Mouse (Mus musculus): Measurements from ENCODE around the gene Abca1.

Gene Abca1

GRCm38 (mm10) chr4:53159767-53160166 lies at the start of gene Abca1:
TSS of gene Abca1 (minus strand) at chr4:53159895.
- peak; percentile 94 to 95 for DNase-seq

- DNase-seq, result no peak
These were observed 44.8 kb upstream of the Abca1 start for GRCm38 (mm10) chr4:53204482-53204881.

- DNase-seq, result peak; percentile 22 to 31
These were observed 44.1 kb upstream of the Abca1 start for GRCm38 (mm10) chr4:53203595-53204400.

- DNase-seq, result no peak
These were observed 40.6 kb upstream of the Abca1 start for GRCm38 (mm10) chr4:53200276-53200675.

- no peak for DNase-seq
These were observed 38.1 kb upstream of the Abca1 start for GRCm38 (mm10) chr4:53197842-53198241.

GRCm38 (mm10) chr4:53196058-53196771 lies 36.5 kb upstream of the Abca1 start:
- peak; percentile 89 to 92 for DNase-seq

GRCm38 (mm10) chr4:53187071-53187470 lies 27.4 kb upstream of the Abca1 start:
- DNase-seq, result peak; percentile 45 to 69

GRCm38 (mm10) chr4:53186573-53186972 lies 26.9 kb upstream of the Abca1 start:
- DNase-seq, result no peak

- no peak for DNase-seq
These were observed 26.4 kb upstream of the Abca1 start for GRCm38 (mm10) chr4:53186141-53186540.

- DNase-seq, result no peak
These were observed 21.8 kb upstream of the Abca1 start for GRCm38 (mm10) chr4:53181479-53181878.

GRCm38 (mm10) chr4:53179308-53179820 lies 19.7 kb upstream of the Abca1 start:
- DNase-seq, result no peak

GRCm38 (mm10) chr4:53178489-53178888 lies 18.8 kb upstream of the Abca1 start:
- DNase-seq, result no peak

- DNase-seq, result no peak
These were observed 18.0 kb upstream of the Abca1 start for GRCm38 (mm10) chr4:53177696-53178095.

GRCm38 (mm10) chr4:53174906-53175305 lies 15.2 kb upstream of the Abca1 start:
- DNase-seq, result no peak

GRCm38 (mm10) chr4:53170403-53170802 lies 10.7 kb upstream of the Abca1 start:
- no peak for DNase-seq

- no peak for DNase-seq
These were observed 5.5 kb upstream of the Abca1 start for GRCm38 (mm10) chr4:53165231-53165630.

GRCm38 (mm10) chr4:53159176-53159575 lies 519 bp downstream of the Abca1 start:
- DNase-seq, result peak; percentile 20 to 28

GRCm38 (mm10) chr4:53158634-53159033 lies 1.1 kb downstream of the Abca1 start:
- DNase-seq, result peak; percentile 86 to 92

GRCm38 (mm10) chr4:53155471-53155870 lies 4.2 kb downstream of the Abca1 start:
- DNase-seq, result no peak

- DNase-seq, result no peak
These were observed 6.0 kb downstream of the Abca1 start for GRCm38 (mm10) chr4:53153711-53154110.

- DNase-seq, result no peak
These were observed 6.6 kb downstream of the Abca1 start for GRCm38 (mm10) chr4:53153061-53153460.

GRCm38 (mm10) chr4:53152655-53153054 lies 7.0 kb downstream of the Abca1 start:
- DNase-seq, result no peak

GRCm38 (mm10) chr4:53150516-53150915 lies 9.2 kb downstream of the Abca1 start:
- no peak for DNase-seq

- no peak for DNase-seq
These were observed 10.1 kb downstream of the Abca1 start for GRCm38 (mm10) chr4:53149644-53150043.
